In the genomic region with DNA sequence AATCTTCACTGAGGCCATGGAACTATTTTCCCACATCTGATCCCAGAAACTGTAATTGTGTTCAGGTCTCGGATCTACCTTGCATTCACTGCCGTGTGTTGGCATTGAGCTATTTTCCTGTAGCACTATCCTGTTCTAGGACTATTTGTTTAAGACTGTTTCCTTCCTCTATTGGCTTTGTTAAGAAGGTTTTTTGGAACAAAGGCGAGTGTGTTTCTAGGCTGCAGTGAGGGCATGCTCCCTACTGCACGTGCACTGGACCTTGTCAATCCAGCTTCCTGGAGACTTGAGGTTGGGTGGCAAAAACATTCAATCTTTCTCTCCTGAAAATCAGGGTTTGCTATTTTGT, we compare ENCODE assay signal across 10 mouse cellular contexts. TPM values are rescaled to one million over a fixed set of nuclear protein-coding genes. Genes with fewer than 3 reads are reported as not detected.
DNase-seq lines count a peak whose midpoint lies in the region; ATAC-seq and TF ChIP-seq lines count a peak whose summit lies in the region.
"Had no signal": no experiment of that assay in that cellular context is flagged by ENCODE, and none has a peak within 500 bp of the region (broad histone marks: within the 10 kb centered on the region; RNA-seq: fewer than 3 reads in every experiment).

No protein-coding gene starts in this region.

- H3K27me3 ChIP-seq in kidney, embryonic 16.5 days (ENCODE audit: insufficient read depth, low read length) = no peaks in the 10 kb centered on the region
- no peaks in the 10 kb centered on the region for H3K27me3 ChIP-seq in embryonic facial prominence, embryonic 15.5 days
- H3K27me3 ChIP-seq in hindbrain, postnatal 0 days (ENCODE audit: insufficient read depth, low read length) = no peaks in the 10 kb centered on the region

- no peak for DNase-seq in kidney, adult 8-10 months
- no peak for DNase-seq in hindbrain, postnatal 0 days (ENCODE audit: low spot score)
- peak; percentile 30 to 51 for DNase-seq in lung, postnatal 4 days
- DNase-seq in right cerebral cortex, adult 2 months (ENCODE audit: low spot score in 2 of 2) = no peak
- DNase-seq in spleen, postnatal 4 days (ENCODE audit: low spot score in 2 of 2) = no peak
- DNase-seq in thymus, postnatal 4 days = no peak
- DNase-seq: adrenal gland, postnatal 25 days; kidney, postnatal 36 days had no signal

- no peak overlapping the region for H3K9ac ChIP-seq in kidney, embryonic 16.5 days (replicated peaks; ENCODE audit: low read length)
- H3K9ac ChIP-seq in embryonic facial prominence, embryonic 15.5 days = no peak overlapping the region
- no peak overlapping the region for H3K9ac ChIP-seq in hindbrain, postnatal 0 days (replicated peaks; ENCODE audit: low read length)

- H3K4me3 ChIP-seq in kidney, embryonic 16.5 days (ENCODE audit: low read length) = no peak overlapping the region
- H3K4me3 ChIP-seq in embryonic facial prominence, embryonic 15.5 days (replicated peaks) = no peak overlapping the region
- no peak overlapping the region for H3K4me3 ChIP-seq in hindbrain, postnatal 0 days (ENCODE audit: low read length)

- H3K36me3 ChIP-seq in kidney, embryonic 16.5 days (ENCODE audit: insufficient read depth, low read length) = no peaks in the 10 kb centered on the region
- H3K36me3 ChIP-seq in embryonic facial prominence, embryonic 15.5 days = no peaks in the 10 kb centered on the region
- no peaks in the 10 kb centered on the region for H3K36me3 ChIP-seq in hindbrain, postnatal 0 days (ENCODE audit: insufficient read depth, low read length)

- H3K27ac ChIP-seq in kidney, embryonic 16.5 days (ENCODE audit: low read length) = peak overlapping the region; percentile 94
- H3K27ac ChIP-seq in embryonic facial prominence, embryonic 15.5 days (replicated peaks) = peak overlapping the region; percentile 60; the same call in 1 of the 2 replicates
- peak overlapping the region; percentile 66 for H3K27ac ChIP-seq in hindbrain, postnatal 0 days

- ATAC-seq in kidney, embryonic 16.5 days (ENCODE audit: low FRiP score, low TSS enrichment) = peak; percentile 27; the same call in 1 of the 2 replicates
- ATAC-seq in embryonic facial prominence, embryonic 15.5 days (ENCODE audit: insufficient number of reproducible peaks, low FRiP score, low TSS enrichment, low read depth) = no peak
- no peak for ATAC-seq in hindbrain, postnatal 0 days

- H3K4me2 ChIP-seq in kidney, embryonic 16.5 days (replicated peaks; ENCODE audit: low read depth, low read length) = no peak overlapping the region
- H3K4me2 ChIP-seq in embryonic facial prominence, embryonic 15.5 days (replicated peaks) = no peak overlapping the region
- H3K4me2 ChIP-seq in hindbrain, postnatal 0 days (ENCODE audit: low read depth, low read length) = no peak overlapping the region

- 32% methylated on average over 4 of the region's 4 CpGs for WGBS in kidney, embryonic 16.5 days
- 40% methylated on average over 4 of the region's 4 CpGs for WGBS in embryonic facial prominence, embryonic 15.5 days
- WGBS in hindbrain, postnatal 0 days = 24% methylated on average over 4 of the region's 4 CpGs

- H3K4me1 ChIP-seq in kidney, embryonic 16.5 days (ENCODE audit: insufficient read depth, low read length) = peaks cover 20% of the 10 kb centered on the region
- H3K4me1 ChIP-seq in embryonic facial prominence, embryonic 15.5 days = peaks cover 16% of the 10 kb centered on the region; the same call in 1 of the 2 replicates
- peaks cover 14% of the 10 kb centered on the region for H3K4me1 ChIP-seq in hindbrain, postnatal 0 days (ENCODE audit: insufficient read depth, low read length)

- TF ChIP-seq CTCF in hindbrain, postnatal 0 days (IDR thresholded peaks at IDR 0.05; ENCODE audit: low read depth) = no peak

- H3K9me3 ChIP-seq in kidney, embryonic 16.5 days (ENCODE audit: low read length) = no peaks in the 10 kb centered on the region
- H3K9me3 ChIP-seq in embryonic facial prominence, embryonic 15.5 days (replicated peaks) = no peaks in the 10 kb centered on the region
- no peaks in the 10 kb centered on the region for H3K9me3 ChIP-seq in hindbrain, postnatal 0 days (ENCODE audit: low read length)

RNA-seq across cellular contexts. Expression of gene Rgs12, which starts 16.8 kb away (rescaled TPM):
- polyA plus RNA-seq in kidney, embryonic 16.5 days (2015; fragmentation: Nextera tagmentation; extraction: Ambion mirVana) = 32.4 and 34.7 TPM in 2 replicates
- polyA plus RNA-seq in embryonic facial prominence, embryonic 15.5 days (2015; fragmentation: Nextera tagmentation; extraction: Ambion mirVana) = 40.1 and 42.3 TPM in 2 replicates
- 57.9 and 62.5 TPM in 2 replicates for total RNA-seq in hindbrain, postnatal 0 days (2014; rRNA removed)
- 32.3 and 35.1 TPM in 2 replicates for polyA plus RNA-seq in hindbrain, postnatal 0 days (2015; fragmentation: Nextera tagmentation; extraction: Ambion mirVana)

RNA-seq across cellular contexts. Expression of gene Msantd1, which starts 24.6 kb away (rescaled TPM):
- 0.27 and 0.95 TPM in 2 replicates for polyA plus RNA-seq in kidney, embryonic 16.5 days (2015; fragmentation: Nextera tagmentation; extraction: Ambion mirVana)
- 0.87 and 3.7 TPM in 2 replicates for polyA plus RNA-seq in embryonic facial prominence, embryonic 15.5 days (2015; fragmentation: Nextera tagmentation; extraction: Ambion mirVana)
- 8.8 and 10.0 TPM in 2 replicates for total RNA-seq in hindbrain, postnatal 0 days (2014; rRNA removed)
- polyA plus RNA-seq in hindbrain, postnatal 0 days (2015; fragmentation: Nextera tagmentation; extraction: Ambion mirVana) = 5.9 and 7.8 TPM in 2 replicates

Comparison
In these comparisons a context has a peak if more than half of its experiments do, and no peak if none do; other contexts are left out.
1. DNase-seq: peak in lung, postnatal 4 days (2 of 2); none in kidney, adult 8-10 months (0 of 2), hindbrain, postnatal 0 days (single experiment), right cerebral cortex, adult 2 months (0 of 2), spleen, postnatal 4 days (0 of 2) and thymus, postnatal 4 days (single experiment).
2. Peak in every context shown above with its lines, with median percentiles within 50 percentile points of each other: H3K27ac ChIP-seq.